Mouse (Mus musculus): Measurements from ENCODE around the gene Iqgap3. TPM values are rescaled to one million over a fixed set of nuclear protein-coding genes. Genes with fewer than 3 reads are reported as not detected.

Iqgap3 gene
- polyA plus RNA-seq, 1 experiment from 2014 or later: 10.5 TPM

DNA sequence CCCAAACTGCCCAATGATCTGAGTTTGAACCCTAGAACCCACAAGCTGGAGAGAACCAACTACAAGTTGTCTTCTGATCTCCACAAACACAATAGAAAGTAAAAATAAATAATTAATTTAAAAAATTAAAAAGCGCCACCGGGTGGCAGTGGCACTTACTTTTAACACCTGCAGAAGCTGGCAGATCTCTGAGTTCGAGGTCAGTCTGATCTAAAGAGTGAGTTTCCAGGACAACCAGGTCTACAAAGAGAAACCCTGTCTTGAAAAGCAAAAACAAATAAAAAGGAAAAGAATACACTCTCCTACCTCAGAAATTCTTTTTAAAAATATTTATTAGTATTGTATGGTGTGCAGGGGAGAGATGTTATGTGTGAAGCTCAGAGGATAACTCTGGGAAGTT, 56.0 kb downstream of the Iqgap3 start:
- Histone ChIP-seq H3K9ac (ENCODE audit: low read depth, low read length) (peak overlapping the region; percentile 38; the same call in 1 of the 2 replicates), H3K27ac (ENCODE audit: low read depth, low read length) (peak overlapping the region; percentile 65; the same call in 1 of the 2 replicates), H3K9me3 (ENCODE audit: control insufficient read depth, low read length) (no peaks in the 10 kb centered on the region), H3K4me3 (ENCODE audit: low read depth, low read length) (peak overlapping the region; percentile 55; the same call in 1 of the 2 replicates), H3K36me3 (ENCODE audit: control insufficient read depth, insufficient read depth, low read length) (no peaks in the 10 kb centered on the region), H3K27me3 (ENCODE audit: control insufficient read depth, insufficient read depth, low read length) (peaks cover 22% of the 10 kb centered on the region), H3K4me2 (replicated peaks; ENCODE audit: low read depth, low read length) (peak overlapping the region; percentile 94), H3K4me1 (replicated peaks; ENCODE audit: control insufficient read depth, insufficient read depth, low read length) (no peaks in the 10 kb centered on the region; the same call in 1 of the 2 replicates)
- DNase-seq (ENCODE audit: low spot score): no peak
- ATAC-seq (ENCODE audit: low FRiP score): no peak
- WGBS: 16% methylated on average over 3 of the region's 3 CpGs

DNA sequence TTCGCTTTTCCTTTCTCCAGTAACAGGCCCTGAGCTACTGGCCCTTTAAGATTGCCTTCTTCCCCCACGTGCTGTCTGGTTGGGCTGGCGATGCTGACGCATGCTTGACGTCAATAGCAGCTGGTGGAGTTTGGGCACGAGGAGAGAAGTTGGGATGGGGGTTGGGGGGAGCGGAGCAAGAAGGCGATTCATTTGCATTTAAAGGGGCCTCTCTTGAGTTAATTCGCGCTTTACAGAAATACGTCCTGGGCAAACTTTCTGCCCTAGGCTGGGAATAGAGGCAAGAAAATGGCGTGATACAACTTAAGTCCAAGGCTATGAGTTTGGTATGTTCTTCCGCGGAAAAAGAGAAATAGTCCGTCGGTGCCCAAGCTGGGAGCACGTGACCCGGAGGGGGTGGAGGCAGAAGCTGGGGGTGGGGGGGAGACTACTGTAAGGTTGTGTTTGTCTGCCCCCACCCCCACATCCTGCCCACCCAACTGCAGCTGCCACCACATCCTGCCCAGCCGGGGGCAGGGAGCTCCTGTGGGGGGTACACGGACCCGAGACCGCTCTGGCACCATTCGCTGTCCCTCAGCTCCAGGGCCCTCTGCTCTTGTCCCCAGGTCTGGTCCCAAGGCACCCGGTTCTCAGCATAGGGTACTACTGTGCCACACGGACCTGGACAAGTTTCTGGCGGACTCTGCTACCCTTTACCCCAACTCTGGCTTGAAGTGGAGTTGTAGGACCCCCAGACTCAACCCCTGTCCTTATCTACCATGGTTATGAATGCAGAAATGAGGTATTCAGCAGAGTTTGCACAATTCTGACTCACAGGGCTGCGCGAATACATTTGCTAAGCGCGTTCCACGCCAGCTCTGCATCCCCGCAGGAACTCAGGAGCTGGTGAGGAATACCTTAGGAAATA, 56.8 kb downstream of the Iqgap3 start:
- Histone ChIP-seq H3K36me3 (ENCODE audit: control insufficient read depth, insufficient read depth, low read length) (no peaks in the 10 kb centered on the region), H3K4me1 (replicated peaks; ENCODE audit: control insufficient read depth, insufficient read depth, low read length) (peaks cover 2% of the 10 kb centered on the region), H3K9me3 (ENCODE audit: control insufficient read depth, low read length) (no peaks in the 10 kb centered on the region), H3K27me3 (ENCODE audit: control insufficient read depth, insufficient read depth, low read length) (peaks cover 22% of the 10 kb centered on the region), H3K27ac (ENCODE audit: low read depth, low read length) (peak overlapping the region; percentile 65), H3K4me2 (replicated peaks; ENCODE audit: low read depth, low read length) (peak overlapping the region; percentile 94), H3K4me3 (ENCODE audit: low read depth, low read length) (peak overlapping the region; percentile 55), H3K9ac (ENCODE audit: low read depth, low read length) (peak overlapping the region; percentile 60; the same call in 1 of the 2 replicates)
- DNase-seq (ENCODE audit: low spot score) (peak; percentile 92), ATAC-seq (ENCODE audit: low FRiP score) (peak; percentile 75)
- WGBS: under 1% methylated on average over 32 of the region's 32 CpGs

DNA sequence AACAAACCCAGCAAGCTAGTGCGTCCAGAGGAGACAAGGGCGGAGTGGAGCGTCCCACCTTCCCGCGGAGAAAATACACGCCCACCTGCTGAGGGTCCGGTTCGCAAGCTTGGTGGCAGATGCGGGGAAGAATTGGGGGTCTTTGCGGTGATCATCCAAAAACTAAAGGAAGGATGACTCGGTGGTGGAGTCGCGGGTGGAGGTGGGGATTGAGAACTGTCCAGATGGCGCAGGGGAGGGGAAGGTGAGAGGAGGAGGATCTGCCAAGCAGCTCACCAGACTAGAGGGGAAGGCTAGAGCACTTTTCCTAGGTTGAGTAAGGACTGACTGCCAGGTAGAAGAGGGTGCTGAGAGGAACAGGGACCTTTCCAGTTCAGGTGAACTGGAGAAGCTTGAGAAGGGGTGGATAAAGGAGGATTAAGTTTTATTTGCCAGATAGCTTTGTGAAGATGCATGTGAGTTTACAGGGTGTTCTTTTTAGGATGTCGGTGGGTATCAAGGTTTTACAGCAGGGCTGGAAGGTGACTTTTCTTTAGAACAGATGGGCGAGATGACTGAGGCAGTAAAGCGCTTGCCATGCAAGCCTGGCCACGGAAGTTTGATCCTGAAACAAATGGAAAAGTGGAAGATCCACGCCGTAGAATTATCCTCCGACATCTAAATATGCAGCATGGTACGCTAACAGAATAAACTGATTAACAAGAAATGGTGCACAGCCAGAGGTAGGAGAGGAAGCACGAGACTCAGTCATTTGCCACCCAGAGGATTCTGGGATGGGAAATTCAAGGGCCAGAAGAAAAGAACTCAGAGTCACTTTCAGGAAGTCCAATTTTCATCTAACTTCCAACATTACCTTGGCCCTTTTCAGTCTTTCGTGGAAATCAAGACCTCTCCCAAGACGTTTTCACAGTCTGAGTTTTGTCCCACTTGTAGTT, 57.7 kb downstream of the Iqgap3 start:
- DNase-seq (ENCODE audit: low spot score): no peak
- peak overlapping the region; percentile 55 for H3K4me3 ChIP-seq (ENCODE audit: low read depth, low read length)
- no peak for ATAC-seq (ENCODE audit: low FRiP score)
- H3K9me3 ChIP-seq (ENCODE audit: control insufficient read depth, low read length): no peaks in the 10 kb centered on the region
- peaks cover 22% of the 10 kb centered on the region for H3K27me3 ChIP-seq (ENCODE audit: control insufficient read depth, insufficient read depth, low read length)
- H3K36me3 ChIP-seq (ENCODE audit: control insufficient read depth, insufficient read depth, low read length): no peaks in the 10 kb centered on the region
- H3K9ac ChIP-seq (ENCODE audit: low read depth, low read length): peak overlapping the region; percentile 60; the same call in 1 of the 2 replicates
- peak overlapping the region; percentile 65 for H3K27ac ChIP-seq (ENCODE audit: low read depth, low read length)
- peaks cover 10% of the 10 kb centered on the region for H3K4me1 ChIP-seq (replicated peaks; ENCODE audit: control insufficient read depth, insufficient read depth, low read length)
- H3K4me2 ChIP-seq (replicated peaks; ENCODE audit: low read depth, low read length): peak overlapping the region; percentile 94
- WGBS: 19% methylated on average over 25 of the region's 25 CpGs

DNA sequence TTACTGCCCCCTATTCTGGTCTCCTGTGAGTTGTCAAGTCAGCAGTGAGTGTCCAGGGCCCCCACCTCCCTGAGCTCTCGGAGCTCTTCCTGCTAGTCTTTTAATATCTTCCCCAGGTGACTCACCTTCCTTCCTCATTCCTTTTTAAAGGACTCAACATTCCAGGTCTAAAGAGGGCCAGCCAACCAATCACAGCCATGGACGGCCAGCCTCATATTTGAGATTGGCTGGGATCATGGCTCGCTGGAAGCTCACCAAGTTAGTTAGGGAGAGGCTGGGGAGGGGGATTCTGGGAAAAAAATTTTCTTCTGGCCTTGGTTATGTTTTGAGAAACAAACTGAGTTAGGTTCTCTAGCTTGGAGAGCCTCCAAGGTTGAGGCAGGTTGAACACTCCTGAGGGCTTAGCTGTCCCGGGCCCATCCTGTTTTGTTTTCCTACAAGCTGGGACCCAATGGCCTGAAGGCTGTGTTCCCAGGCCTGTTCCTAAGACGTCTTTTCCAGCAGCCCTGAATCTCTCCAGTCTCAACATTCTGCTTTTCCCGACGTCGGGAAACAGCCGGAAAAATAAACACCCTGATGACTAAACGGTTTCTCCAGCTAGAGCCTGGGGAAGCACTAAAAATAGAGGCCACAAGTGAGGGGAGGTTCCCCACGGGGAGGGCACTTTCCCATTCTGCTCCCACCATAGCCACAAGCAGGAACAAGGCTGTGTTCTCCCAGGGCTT, 58.6 kb downstream of the Iqgap3 start:
- Histone ChIP-seq H3K27me3 (ENCODE audit: control insufficient read depth, insufficient read depth, low read length) (peaks cover 22% of the 10 kb centered on the region), H3K4me3 (ENCODE audit: low read depth, low read length) (no peak overlapping the region), H3K4me1 (replicated peaks; ENCODE audit: control insufficient read depth, insufficient read depth, low read length) (peaks cover 16% of the 10 kb centered on the region), H3K36me3 (ENCODE audit: control insufficient read depth, insufficient read depth, low read length) (no peaks in the 10 kb centered on the region), H3K9me3 (ENCODE audit: control insufficient read depth, low read length) (no peaks in the 10 kb centered on the region), H3K27ac (ENCODE audit: low read depth, low read length) (0 out of 2 replicates have a peak overlapping the region, but pooled peaks have one; percentile 5), H3K9ac (ENCODE audit: low read depth, low read length) (no peak overlapping the region), H3K4me2 (replicated peaks; ENCODE audit: low read depth, low read length) (no peak overlapping the region)
- 33% methylated on average over 11 of the region's 11 CpGs for WGBS
- ATAC-seq (ENCODE audit: low FRiP score) (no peak), DNase-seq (ENCODE audit: low spot score) (no peak)

DNA sequence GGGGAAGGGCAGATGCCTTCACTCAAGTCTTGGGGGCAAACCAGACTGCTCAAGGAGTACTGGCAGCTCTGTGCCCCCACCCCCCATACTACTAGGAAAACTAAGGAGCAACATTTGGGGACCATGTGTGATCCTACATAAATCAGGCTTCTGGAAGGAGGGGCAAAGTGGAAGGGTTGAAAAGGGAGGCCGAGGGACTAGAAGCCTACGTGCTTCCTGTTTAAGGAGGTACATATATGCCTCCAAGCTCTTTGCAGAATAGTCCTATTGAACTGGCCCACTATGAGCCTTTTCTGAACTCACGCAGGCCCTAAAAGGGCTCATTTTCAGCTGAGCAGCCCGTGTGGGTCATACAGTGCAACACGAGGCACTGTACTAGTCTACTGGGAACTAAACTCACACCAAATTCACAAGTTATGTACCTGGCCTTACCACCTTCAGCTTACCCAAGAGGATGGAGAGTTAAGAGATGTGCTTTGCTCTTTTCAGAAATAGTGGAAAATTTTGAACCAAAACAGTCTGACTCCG, 59.2 kb downstream of the Iqgap3 start:
- Histone ChIP-seq H3K4me1 (replicated peaks; ENCODE audit: control insufficient read depth, insufficient read depth, low read length) (peaks cover 21% of the 10 kb centered on the region), H3K4me2 (replicated peaks; ENCODE audit: low read depth, low read length) (no peak overlapping the region), H3K27me3 (ENCODE audit: control insufficient read depth, insufficient read depth, low read length) (peaks cover 22% of the 10 kb centered on the region), H3K9ac (ENCODE audit: low read depth, low read length) (no peak overlapping the region), H3K9me3 (ENCODE audit: control insufficient read depth, low read length) (no peaks in the 10 kb centered on the region), H3K36me3 (ENCODE audit: control insufficient read depth, insufficient read depth, low read length) (no peaks in the 10 kb centered on the region), H3K4me3 (ENCODE audit: low read depth, low read length) (0 out of 2 replicates have a peak overlapping the region, but pooled peaks have one; percentile 88), H3K27ac (ENCODE audit: low read depth, low read length) (0 out of 2 replicates have a peak overlapping the region, but pooled peaks have one; percentile 5)
- DNase-seq (ENCODE audit: low spot score) (peak; percentile 15), ATAC-seq (ENCODE audit: low FRiP score) (no peak)
- WGBS: 47% methylated on average over 6 of the region's 6 CpGs

DNA sequence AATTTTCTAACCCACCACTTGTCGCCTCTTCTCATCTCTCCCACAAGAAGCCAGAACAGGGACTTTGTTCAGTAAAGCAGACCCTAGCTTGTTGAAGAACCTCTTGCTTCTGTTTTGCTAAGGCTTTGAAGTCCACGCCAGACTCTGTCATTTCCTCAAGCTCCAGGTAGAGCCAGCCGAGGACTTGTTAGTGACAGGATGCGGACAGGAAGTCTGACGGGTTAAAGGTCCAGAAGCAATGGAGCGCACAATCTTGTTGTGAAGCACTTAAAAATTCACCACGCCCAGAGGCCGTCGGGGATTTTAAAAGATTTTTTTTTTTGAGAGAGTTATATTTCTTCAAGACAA, 59.6 kb downstream of the Iqgap3 start:
- DNase-seq (ENCODE audit: low spot score) (no peak), ATAC-seq (ENCODE audit: low FRiP score) (no peak)
- H3K36me3 ChIP-seq (ENCODE audit: control insufficient read depth, insufficient read depth, low read length): no peaks in the 10 kb centered on the region
- peaks cover 22% of the 10 kb centered on the region for H3K27me3 ChIP-seq (ENCODE audit: control insufficient read depth, insufficient read depth, low read length)
- H3K9me3 ChIP-seq (ENCODE audit: control insufficient read depth, low read length): no peaks in the 10 kb centered on the region
- peaks cover 25% of the 10 kb centered on the region for H3K4me1 ChIP-seq (replicated peaks; ENCODE audit: control insufficient read depth, insufficient read depth, low read length)
- 16% methylated on average over 9 of the region's 9 CpGs for WGBS
- no peak overlapping the region for H3K9ac ChIP-seq (ENCODE audit: low read depth, low read length)
- 0 out of 2 replicates have a peak overlapping the region, but pooled peaks have one; percentile 95 for H3K27ac ChIP-seq (ENCODE audit: low read depth, low read length)
- H3K4me3 ChIP-seq (ENCODE audit: low read depth, low read length): peak overlapping the region; percentile 88
- H3K4me2 ChIP-seq (replicated peaks; ENCODE audit: low read depth, low read length): peak overlapping the region; percentile 96

DNA sequence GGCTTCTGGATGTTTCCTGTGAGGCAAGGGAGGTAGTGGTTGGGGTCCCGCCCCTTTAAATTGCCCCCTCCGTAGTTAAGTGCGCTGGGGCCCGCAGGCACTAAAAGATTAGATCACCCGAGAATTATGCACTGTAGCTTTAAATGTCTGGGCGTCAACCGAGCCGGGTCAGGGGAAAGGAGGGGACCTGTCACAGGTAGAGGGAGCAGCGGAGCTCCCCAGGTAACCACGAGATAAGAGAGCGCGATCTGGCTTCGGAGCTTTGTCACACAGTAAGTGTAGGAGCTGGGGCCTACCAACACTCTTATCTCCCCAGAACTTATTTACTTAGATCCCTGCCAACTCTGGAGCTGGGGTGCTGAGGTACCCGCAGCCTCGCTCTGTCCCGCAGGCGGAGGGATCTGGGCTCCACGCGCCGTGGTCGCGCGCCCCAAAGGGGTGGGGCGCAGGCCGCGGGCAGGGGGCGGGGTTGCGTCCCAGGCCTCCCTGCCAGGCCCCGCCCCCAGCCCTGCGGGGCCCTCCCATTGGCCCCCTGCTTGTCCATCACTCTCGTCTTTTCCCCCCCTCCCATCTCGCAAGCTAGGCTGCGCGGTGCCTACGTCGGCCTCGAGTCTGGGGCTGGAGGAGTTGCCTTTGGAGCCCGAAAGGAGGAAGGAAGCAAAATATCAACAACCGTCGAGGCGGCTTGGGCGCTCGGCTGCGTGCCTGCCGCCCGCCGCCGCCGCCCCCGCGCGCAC, 60.2 kb downstream of the Iqgap3 start, which contains the start of gene Mef2d:
Gene Mef2d (plus strand): TSS at position 586 of the 737 bp plus-strand sequence.
- Histone ChIP-seq H3K4me1 (replicated peaks; ENCODE audit: control insufficient read depth, insufficient read depth, low read length) (peaks cover 27% of the 10 kb centered on the region), H3K4me2 (replicated peaks; ENCODE audit: low read depth, low read length) (peak within 1 kb of the TSS; percentile 96), H3K9me3 (ENCODE audit: control insufficient read depth, low read length) (no peaks in the 10 kb centered on the region), H3K4me3 (ENCODE audit: low read depth, low read length) (peak within 1 kb of the TSS; percentile 88), H3K36me3 (ENCODE audit: control insufficient read depth, insufficient read depth, low read length) (no peaks in the 10 kb centered on the region), H3K9ac (ENCODE audit: low read depth, low read length) (peak within 1 kb of the TSS; percentile 88), H3K27me3 (ENCODE audit: control insufficient read depth, insufficient read depth, low read length) (peaks cover 22% of the 10 kb centered on the region), H3K27ac (ENCODE audit: low read depth, low read length) (peak within 1 kb of the TSS; percentile 95)
- under 1% methylated on average over 35 of the region's 52 CpGs for WGBS
- ATAC-seq (ENCODE audit: low FRiP score) (peak; percentile 90), DNase-seq (ENCODE audit: low spot score) (peak; percentile 98)

Measured in hindbrain, embryonic 11.5 days (tissue).